Mouse (Mus musculus) adrenal gland, postnatal 10 days (tissue): ENCODE measurements at regions not wholly inside any gene's neighbourhood (a gene's known extent, or its start where the extent isn't known, plus 50 kb on each side); places are given as distances from the start of the nearest gene placed in this dataset.

Experiments used
- DNase-seq: peaks from one replicate; pipeline ENCODE4 v3.0.0; 2021; ENCODE audit warnings: mixed read lengths

DNA sequence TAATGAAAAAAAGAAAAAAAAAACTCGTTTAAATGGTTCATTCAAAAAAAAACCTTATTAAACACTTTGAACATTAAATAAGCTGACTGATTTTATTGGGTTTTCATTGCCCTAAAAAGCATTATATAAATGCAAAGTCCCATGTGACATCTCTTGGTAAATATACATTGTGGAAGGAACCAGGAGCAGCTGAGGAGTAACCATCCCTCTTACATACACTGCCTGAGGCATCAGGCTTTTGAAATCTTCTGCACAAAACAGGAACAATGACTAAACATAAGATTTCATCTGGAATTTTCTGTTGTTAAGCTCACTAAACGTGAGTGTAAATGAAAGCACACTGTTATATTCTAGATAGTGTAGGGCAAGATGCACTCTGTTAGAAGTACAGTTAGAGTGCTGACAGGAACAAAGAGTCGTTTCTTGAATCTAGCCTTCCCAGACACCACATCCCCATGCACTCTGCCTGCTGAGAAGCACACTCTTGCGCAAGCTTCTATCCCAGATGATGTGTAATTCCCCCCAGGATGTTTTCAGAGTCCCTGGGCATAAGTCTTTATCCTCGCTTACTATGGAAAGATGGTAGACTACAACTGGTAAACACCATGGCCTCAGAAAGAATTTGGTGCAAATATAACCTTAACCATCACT, 125.0 kb upstream of the BC052040 start:
- no peak for DNase-seq

DNA sequence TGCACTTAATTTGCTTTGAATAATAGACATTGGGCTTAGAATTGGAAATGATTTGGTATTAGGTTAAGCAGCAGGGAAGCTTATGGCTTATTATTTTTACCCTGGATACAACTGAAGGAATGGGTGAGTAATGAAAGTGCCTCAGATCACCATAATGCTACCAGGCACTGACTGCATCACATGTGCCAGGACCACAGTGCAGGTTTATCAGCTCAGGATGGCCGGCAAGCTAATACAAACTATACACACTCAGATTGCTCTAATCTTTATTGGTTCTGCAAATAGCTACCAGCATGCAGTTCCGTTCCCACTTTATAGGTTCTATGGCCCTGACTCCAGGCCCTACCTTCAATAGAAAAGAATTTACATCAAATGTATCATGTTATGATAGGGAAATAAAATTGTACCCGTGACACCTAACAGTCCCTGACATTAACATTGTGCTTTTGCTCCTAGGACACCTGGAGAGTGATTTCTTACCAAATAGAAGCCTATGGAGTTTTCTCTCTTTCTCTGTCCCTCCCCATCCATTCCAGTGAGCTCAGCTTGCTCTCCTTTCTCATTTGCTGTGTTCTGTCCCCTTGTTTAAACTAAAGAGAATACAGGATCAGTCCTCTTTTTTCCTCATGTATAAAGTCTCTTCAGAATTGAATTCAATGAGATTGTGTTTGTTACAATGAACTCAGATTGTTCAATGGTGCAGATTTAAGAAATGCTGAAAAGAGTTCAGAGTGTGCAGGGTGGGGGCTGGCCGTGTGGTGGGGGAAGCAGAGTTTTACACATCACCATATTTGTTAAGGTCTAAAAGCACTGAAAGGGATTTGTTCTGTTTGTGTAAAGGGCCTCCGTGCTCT, 121.3 kb upstream of the BC052040 start:
- DNase-seq = no peak

DNA sequence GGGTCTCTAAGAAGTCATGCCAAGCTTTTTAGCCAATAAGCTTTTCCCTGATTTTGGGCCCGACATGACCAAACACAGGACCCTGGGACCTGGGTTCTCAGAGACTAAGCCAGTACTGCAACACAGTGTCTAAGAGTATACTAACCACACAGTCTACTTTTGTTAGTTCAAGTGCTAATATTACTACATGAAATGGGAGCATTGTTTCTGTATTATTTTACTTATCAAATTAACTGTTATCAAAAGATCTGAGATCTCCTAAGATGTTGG, 120.7 kb upstream of the BC052040 start:
- no peak for DNase-seq

DNA sequence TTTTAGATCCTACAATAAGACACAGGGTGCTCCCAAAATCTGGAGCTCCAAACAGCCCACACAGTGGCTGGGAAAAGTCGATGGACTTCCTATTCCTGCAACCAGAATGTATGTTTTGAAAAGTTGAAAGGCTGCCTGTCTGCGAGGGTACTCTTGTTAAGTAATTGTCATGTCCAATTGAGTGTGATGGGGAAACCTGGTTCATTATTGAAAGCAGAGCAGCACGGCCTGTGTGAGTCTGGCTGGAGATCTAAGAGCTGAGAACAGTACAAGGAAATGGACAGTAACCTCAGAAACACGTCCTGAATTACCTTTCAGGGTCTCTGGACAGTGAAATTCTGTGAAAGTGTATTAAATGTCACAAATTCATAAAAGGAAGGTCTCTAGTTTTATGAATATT, 115.3 kb upstream of the BC052040 start:
- no peak for DNase-seq

DNA sequence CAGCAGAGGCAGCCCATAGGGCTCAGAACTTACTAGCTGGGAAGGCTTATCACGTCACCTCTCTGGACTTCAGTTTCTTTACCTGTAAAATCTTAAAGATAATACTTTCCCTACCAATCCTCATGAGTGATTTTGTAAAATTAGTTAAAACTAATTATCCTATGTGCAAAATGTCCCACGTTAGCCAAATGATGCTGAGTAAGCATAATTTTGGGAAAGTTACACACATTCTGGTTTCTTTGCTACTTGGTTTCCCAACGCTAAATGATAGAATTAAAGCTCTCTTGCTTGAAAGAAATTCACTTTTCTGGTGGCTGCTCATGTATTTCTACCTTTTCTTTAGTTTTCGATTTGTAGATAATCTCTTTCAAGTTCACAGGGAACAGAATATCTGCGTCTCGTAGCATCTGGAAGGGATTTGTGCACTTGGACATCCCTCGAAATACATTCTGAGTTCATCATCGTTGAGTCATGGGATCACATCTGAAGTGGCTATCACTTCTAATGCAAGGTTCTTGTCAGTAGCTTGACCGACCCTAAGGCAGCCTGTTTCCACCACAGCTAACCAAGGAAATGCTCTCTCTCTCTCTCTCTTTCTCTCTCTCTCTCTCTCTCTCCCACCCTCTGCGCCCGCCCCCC, 114.3 kb upstream of the BC052040 start:
- DNase-seq = no peak

DNA sequence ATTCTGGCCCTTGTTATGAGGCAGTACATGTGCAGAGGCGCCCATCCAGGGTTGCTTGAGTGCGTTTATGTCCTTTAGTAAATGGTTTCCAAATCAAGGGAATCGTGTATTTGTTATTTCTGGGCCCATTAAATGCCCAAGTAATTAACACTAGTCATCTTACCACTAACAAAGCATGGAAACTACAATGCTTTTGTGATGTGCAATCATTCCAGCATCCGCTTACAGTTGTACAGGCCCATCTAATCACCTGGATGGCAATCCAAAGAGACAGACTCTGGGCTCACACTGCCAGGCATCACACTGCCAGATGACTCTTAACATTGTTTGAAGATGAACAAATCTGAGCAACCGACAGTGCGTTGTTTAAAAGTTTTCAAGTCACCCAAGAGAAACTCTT, 113.6 kb upstream of the BC052040 start:
- DNase-seq = no peak

DNA sequence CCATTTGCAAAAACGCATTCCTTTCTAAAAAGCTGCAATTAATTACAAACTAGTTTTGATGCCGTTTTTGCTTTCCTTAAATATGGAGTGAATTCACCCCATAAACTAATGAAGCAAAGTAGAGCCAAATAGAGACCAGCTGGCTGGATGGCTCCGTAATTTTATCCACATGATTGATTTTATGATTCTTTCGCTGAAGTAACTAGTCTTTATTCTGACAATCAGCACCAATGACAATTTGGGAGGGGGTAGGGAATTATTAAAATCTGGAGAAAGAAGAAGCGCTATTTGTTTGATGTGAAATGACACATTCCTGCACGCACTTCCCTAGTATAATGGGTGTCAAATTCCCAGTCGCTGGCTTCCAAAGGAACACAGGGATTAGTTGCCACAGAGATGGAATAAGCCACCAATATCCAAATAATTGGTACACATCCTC, 113.0 kb upstream of the BC052040 start:
- no peak for DNase-seq

DNA sequence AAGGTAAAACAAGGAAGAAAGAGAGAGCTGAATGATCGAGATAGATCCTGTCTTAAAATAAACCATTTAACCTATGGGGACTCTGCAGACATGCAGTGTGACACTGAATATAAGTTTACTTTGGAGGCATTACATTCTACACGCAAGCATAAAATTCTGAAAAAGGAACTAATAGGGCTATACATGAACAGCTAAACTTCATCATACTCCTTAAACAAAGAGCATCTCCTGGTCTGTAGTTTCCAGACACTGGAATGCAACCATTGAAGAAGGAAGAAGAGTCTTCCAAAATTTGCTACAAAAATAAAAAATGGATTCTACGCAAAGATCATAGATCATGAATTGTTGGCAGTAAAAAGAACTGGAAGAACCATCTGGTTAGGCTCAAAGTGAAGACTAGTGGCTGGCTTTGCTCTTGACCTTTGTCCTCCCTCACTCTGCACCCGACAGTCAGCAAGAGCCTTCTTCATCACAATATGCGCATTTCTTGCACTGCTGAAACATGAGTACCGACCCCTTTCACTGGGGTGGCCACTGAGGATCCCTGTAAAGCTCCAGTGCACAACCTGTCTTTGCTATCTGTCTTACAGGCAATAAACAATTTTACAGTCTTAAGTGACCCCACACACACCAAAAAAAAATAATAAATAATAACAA, 112.2 kb upstream of the BC052040 start:
- no peak for DNase-seq

DNA sequence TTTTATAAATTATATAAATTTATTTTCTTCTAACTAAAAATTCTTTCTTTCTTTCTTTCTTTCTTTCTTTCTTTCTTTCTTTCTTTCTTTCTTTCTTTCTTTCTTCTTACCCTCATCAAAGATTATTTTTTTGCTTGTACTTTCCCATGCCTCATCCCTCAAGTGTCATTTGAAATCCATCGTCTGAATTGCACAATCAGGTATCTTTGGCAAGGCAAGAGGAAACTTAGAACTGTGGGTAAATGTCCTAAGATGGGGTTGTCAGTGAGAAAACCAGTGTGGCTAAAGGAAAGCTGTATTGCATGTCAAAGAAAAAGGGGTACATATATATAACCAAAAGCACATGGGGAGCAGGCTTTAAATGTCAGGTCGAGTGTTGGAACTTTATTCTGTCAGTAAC, 109.1 kb upstream of the BC052040 start:
- no peak for DNase-seq

DNA sequence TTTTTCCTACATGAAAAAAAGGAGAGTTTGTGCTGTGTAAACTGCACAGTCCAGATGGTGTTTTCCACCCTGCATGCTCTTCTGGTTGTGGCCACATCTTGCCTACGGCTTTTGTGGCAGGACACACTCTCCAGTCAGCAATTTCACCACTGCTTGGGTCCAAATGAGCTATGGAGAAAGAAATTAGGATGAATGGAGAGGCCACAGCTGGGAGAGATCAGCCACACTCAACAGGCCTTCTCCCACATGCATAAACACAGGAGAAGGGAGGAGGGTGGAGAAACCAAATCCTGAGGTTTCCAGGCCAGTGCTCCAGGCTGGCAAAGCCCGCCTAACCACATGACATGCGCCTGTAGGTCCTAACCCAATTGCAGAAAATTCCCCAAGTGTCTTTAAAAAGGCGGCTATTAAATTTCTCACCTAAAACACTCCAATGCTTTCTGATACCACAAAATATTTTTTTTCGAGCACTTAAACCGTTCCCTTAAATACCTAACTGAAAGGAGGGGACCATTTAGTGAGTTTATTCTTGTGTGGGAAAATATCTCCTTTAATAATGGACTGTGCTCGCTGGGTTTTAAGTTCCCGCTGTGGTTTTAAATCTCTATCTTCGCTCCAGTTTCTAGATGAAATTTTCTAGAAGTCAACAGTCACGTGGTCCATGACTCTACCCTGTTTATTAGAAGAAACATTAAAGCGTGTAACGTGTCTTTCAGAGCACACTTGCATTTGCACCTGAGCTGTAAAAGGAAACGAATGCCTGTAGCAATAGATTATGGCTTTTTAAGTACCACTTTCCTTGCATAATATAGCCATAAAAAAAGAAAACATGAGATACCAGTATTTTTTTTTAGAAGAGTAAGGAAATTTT, 97.9 kb upstream of the BC052040 start:
- no peak for DNase-seq

DNA sequence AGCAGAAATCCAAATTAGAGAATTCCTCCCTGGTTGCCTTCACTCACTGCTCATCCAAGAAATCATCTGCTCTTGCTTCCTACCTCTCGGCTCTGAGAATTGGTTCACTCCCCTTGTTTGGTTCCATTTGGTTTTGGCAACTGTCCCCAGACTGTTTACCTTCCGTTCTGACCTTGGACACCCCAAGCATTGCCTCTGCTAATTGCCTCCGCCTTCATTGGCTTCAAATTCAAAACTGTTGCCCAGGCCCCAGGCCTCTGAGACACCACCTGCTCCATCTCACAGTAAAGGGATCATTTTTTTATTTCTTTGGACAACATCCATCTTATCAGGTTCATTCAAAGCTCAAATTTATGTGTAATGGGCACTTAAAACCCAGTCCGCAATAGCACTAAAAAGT, 93.1 kb upstream of the BC052040 start:
- peak; percentile 2 for DNase-seq

DNA sequence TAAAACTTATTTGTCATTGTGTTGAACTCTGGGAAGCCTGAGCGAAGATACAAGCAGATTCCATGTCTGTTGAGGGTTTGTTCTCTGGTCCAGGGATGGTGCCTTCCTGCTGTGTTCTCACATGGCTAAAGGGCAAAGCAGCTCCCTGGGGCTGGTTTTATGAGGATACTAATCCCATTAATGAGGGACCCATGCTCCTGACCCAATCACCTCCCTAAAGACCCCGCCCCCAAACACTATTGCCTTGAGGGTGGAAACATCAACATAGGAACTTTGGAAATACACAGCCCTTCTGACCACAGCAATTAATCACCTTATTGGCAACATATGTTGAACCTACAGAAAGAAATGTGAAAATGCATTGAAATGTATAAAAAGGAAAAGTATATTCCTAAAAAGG, 88.5 kb upstream of the BC052040 start:
- DNase-seq = no peak

DNA sequence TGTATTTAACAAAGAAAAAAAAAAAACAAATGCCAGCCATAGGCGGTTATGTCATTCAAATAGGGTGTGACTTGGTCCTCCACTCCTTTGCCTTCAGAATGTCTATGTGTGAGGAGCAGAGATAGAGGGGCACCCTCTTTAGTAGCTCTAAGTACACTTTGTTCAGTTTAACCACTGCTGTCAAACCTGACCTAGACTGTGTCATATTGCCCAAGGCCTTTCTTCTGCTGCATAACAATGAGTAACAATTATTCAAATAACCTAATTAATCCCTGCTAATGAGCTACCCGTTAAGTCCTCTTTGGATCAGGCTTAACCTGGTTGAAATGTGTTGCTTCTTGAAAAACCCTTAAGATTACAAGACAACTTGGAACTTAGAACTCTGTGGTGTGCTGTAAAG, 81.6 kb upstream of the BC052040 start:
- no peak for DNase-seq

DNA sequence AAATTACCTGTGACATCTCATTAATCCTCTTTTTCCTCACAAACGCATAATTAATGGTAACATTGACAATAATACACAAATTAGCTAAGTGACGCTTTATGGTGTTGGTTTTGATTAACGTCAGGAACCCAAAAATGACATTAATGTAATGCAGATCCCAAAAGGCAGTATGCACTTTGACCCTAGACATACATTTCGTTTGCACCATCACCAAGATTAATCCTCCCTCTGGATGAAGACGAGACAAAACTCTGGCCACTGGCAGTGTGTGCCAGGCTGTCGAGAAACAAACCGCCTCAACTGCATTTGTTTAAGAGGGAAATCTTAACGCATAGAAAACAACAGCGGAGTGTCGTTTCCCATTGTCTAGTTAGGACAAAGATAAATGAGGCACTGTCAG, 72.0 kb upstream of the BC052040 start:
- no peak for DNase-seq

DNA sequence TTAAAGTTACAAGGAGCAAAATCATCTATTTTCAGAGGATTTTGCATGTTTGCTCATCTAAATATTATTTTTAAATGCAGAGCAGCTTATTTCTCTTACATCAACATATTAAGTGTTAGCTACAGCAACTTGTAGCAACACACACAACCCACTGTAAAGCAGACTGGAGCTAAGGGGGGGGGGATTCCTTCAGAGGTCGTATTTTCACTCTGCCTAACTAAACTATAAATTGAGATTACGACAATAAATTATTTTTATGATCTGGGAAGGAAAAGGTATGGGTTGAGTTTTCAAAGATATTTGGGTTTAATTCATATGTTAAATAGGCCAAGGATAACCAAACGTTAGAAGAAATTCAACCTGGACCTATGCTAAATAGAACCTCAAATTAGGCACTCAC, 70.4 kb upstream of the BC052040 start:
- no peak for DNase-seq

DNA sequence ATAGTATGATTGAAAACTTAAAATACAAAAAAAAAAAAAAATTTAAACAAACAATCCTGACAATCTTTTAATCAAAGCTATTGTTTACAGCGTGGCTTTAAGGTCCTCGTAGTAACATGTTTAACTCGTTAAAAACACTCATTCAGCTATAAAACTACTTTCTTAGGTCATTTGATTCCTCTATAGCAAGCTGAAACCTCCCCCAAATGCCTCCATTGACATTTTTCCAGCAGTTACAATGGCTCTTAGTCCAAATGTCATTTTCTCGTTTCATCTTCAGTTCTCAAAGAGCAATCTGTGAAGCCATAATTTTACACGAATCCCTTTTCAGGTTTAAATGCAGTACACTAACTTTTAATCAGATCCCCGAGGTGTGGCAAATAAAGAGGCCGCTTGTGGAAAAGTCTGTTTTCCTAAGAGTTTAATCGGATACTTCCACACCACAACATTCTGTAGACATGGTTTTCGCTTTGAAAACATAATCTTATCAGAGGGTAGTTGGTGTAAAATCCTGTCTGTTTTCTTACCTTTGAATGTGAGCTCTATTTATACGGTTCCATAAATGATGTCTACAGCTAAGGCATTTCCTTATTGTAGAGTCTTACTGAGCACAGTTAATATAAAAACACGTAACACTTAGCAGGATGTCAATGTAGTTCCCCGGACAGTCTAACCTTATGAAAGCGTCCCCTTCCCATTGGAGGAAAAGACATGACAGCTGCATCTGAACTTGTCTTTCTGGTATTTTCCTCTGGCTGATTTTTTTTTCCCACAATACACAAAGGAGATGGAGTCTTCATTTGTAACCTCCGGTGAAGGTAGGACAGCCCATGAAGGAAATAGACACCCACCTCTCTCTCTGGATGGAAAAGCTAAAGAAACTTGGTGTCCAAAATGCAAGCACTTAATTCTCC, 69.6 kb upstream of the BC052040 start:
- no peak for DNase-seq

DNA sequence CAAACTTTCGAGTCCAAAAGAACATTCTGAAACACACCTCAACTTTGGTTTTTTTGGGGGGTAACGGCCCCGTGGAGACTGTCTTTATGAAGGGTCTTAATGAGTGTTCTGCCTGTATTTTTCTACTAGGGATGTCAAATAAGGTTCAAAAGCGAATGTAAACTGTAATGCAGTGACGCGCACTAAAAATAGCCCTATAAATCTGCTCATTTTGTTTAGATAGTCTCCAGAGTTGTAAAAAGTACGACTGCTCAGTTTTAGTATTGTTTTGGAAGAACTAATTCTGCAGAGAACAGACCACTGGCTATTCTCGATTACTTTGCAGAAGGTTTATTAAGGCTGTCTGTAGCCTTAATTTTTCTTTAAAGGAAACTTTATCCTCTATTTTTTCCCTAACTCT, 68.6 kb upstream of the BC052040 start:
- DNase-seq = no peak

DNA sequence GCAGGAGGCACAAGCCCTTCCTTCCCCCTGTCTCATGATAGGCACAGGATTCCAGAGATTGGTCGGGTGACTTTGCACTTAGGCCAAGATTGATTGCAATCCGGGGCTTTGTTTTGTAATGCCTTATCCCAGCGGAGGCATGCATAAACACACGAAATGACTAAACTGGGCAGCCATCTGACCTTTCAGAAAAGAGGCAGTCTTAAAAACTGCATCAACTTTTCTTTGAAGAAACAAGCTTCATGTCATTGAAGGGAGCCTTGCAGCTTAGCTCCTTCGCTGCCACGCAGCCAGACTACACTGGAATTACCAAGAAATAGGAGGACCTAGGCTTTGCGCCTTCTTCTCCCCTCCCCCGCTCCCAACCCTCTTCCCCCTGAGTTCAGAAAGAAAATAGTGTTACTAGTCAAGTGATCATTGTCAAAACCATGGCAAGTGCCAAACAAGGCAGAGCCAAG, 67.7 kb upstream of the BC052040 start:
- DNase-seq = peak; percentile 63

DNA sequence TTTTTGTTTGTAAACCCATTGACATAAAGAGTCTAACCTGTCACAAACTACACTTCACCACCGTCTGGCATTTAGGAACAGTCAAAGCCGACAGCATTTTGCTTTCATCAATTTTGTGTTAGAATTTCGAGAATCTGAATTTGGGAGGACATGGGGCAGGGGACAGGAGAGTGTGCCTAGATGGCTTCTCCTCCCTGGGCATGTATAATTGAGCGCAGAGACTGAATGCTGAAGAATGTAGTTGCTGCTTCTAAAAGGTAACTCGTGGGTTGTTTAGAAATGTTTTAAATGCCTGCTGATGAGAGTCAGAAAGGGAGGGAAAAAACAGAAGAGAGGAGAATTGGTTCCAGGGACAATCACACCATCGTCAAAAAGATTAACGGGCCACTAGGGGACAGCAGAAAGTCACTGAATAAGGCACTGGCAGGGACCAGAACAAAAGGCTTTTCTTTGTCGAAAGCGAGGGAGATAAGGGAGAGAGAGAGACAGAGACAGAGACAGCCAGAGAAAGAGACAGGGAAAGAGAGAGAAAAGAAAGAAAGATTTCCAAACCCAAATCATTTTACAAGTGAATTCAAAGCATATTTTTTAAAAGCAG, 66.6 kb upstream of the BC052040 start:
- peak; percentile 49 for DNase-seq

DNA sequence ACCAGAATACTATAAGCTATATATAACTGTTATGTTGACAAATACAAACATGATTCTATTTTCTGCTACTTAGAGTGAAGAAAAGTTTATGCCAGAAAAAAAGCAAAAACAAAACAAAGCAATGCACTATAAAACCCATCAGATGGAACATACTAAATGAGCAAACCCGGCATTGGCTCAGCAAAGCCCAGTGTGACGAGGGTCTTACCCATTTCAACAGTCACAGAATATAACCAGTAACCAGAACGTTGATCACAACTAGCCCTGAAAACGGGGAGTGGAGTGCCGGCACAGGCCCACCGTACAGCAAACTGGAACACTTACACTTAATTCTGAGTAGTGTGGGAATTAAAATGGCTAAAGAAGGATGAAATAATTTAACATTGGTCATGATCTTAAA, 66.0 kb upstream of the BC052040 start:
- no peak for DNase-seq

DNA sequence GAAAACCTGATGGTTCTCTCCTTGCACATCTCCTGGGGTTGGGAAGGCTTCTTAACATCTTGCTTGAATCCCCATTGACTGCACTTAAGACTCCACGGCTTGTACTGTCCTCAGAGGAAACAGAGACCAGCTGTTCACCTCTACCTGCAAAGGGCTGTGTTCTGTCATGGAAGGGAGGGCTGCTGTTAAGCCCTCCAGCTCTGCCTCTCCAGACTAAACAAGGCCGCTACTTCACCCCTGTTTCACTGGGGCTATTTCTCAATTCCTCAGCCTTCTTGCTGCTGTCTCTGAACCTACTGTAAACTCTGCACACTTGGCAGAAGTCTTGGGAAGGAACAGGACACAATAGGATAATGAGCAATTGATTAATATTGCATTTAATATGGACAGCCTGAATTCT, 64.7 kb upstream of the BC052040 start:
- DNase-seq = no peak
